Mouse (Mus musculus) layer of hippocampus, postnatal 36 days (tissue): ENCODE measurements around the gene Tm7sf2. TPM values are rescaled to one million over a fixed set of nuclear protein-coding genes. Genes with fewer than 3 reads are reported as not detected.

ENCODE experiments used
- DNase-seq, 2 experiments: peaks; one replicate each; pipeline ENCODE4 v3.0.0; 2022
- total RNA-seq, 2 experiments: library from RNA; stranded (reverse); gene quantifications; 2 replicates each; pipeline ENCODE4 v1.2.3; 2021

The Tm7sf2 gene
- total RNA-seq: 10 to 100 TPM; 26.4 to 34.2 TPM

GRCm38 (mm10) chr19:6067724-6068415, at the start of gene Tm7sf2:
Tm7sf2 (minus strand) TSS chr19:6068373.
- peak; percentile 86 to 87 for DNase-seq

GRCm38 (mm10) chr19:6117346-6117985, 49.3 kb upstream of the Tm7sf2 start:
- DNase-seq: no peak

DNA sequence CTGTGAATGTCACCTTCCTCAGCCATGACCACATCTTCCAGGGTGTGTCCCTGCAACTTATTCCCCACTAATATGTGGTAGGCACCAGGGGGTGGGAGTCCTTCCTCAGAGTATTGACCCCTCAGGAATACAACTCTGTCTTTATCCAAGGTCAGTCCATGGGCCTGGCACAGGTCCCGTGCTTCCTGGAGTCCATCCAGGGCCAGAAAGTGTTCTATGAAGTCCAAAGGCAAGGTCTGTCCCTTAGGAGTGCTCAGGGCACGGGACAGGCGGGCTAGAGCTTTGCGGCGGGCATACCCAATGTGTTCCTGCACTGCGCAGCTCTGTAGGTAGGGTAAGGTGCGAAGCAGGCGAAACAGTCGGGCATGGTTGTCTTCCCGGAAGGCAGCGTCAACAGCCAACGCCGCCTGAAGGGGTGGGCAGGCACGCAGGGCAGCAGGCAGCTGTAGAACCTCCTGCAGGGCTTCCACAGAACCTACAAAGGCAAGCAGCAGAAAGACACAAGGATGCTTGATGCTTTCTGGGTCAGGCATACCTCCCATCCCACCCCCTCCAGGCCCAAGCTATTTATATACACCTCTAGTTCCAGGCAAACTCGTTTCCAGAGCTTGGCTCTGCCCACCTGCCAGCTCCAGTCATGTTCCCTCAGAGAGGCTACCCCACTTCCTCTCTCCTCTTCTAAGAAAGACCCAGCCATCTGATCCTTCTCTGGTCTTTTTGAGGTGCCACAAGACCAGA, 48.1 kb upstream of the Tm7sf2 start:
- DNase-seq: no peak

GRCm38 (mm10) chr19:6113116-6113515, 44.9 kb upstream of the Tm7sf2 start:
- no peak for DNase-seq

- DNase-seq: no peak
Measured at GRCm38 (mm10) chr19:6105586-6105985, 37.4 kb upstream of the Tm7sf2 start, which contains the start of gene Naaladl1. Naaladl1 (plus strand) TSS chr19:6105782.

DNA sequence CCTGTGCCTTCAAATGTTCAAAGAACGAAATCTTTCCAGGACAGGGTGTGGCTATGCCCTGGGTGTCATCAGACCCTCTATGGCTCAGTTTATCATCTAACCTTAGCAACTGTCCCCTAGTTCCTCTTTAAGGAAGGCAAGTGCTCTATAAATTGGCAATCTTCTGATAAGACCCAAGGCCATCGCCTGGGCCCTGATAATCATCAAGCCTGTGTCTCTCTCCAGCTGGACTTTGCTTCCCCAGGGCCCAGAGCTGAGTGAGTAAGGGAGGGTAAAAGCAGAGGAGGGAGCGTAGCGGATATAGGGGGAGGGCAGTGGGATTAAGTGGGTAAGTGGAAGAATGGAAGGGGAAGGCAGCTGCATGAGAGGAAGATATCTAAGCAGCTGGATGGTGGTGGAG, 36.3 kb upstream of the Tm7sf2 start:
- no peak for DNase-seq

DNA sequence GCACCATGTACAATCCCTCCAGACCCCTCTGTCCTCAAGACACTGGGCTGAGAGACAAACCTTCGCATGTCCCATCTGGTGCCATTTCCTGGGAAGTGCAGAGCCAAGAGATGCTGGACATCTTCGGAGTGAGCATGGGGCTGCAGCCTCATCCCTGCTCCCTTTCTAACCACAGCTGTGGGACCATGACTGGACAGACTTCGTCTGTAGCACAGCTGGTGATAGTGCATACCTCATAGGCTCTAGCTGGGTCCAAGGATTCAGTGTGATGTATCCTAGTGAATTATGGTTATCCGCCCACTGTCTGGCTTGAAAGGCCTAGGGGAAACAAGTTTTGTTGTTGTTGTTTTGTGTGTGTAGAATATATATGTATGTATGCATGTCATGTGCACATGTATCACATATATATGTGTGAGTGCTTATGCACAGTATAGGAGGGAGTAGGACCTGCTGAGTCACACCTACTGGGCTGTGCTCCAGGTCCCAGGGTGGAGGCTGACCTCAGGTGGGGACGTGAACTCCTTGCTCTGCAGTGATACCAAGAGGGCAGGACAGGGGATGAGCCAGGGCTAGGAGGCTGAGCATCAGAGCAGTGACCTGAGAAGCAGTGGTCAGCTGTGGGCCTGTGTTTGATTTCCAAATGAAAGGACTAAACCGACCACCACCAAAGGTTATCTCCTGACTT, 34.1 kb upstream of the Tm7sf2 start:
- no peak for DNase-seq

DNA sequence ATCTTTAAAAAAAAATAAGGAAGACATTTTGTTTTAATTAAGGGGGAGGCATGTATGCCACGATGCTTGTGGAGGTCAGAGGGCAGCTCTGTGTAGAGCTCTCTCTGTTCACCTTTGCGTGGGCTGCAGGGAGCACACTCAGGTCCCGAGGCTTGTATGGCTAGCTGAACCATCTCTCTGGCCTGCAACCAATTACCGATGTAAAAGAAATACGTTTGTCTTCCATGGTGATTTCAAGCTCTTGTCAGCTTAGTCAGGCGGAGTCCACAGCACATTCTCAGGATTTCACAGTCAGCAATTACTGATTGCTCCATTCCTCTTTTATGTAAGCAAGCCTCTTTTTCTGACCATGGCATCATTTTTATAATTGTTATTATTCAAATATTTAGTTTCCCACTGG, 33.0 kb upstream of the Tm7sf2 start:
- DNase-seq: no peak

GRCm38 (mm10) chr19:6097847-6098246, 29.7 kb upstream of the Tm7sf2 start:
- DNase-seq: no peak

GRCm38 (mm10) chr19:6094119-6094518, 25.9 kb upstream of the Tm7sf2 start, which contains the start of gene AC131692.1:
AC131692.1 (plus strand) TSS chr19:6094419.
- no peak for DNase-seq

GRCm38 (mm10) chr19:6088841-6089240, 20.7 kb upstream of the Tm7sf2 start:
- DNase-seq: no peak

DNA sequence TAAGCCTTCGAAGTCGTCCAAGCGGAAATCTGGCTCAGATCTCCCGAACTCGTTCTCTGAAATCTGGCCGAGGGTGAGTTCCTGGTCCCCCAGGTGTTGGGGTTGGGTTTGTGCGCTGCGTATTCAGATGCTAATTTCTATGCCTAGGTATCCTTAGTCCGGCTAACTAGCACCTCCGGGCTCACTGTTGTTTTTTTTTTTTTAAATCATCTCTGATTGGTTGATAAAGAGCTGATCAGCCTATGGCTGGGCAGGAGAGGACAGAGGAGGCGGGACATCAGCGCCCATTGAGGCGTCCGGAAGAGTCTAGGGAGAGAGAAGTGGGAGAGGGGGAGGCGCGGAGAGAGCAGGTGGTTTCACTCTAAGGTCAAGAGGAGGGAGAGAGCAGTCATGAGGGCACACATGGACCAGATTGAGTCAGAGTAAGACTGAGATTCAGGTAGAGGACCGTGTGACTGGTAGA, 17.3 kb upstream of the Tm7sf2 start:
- peak in 1 of 2 experiments; percentile 5 for DNase-seq

DNA sequence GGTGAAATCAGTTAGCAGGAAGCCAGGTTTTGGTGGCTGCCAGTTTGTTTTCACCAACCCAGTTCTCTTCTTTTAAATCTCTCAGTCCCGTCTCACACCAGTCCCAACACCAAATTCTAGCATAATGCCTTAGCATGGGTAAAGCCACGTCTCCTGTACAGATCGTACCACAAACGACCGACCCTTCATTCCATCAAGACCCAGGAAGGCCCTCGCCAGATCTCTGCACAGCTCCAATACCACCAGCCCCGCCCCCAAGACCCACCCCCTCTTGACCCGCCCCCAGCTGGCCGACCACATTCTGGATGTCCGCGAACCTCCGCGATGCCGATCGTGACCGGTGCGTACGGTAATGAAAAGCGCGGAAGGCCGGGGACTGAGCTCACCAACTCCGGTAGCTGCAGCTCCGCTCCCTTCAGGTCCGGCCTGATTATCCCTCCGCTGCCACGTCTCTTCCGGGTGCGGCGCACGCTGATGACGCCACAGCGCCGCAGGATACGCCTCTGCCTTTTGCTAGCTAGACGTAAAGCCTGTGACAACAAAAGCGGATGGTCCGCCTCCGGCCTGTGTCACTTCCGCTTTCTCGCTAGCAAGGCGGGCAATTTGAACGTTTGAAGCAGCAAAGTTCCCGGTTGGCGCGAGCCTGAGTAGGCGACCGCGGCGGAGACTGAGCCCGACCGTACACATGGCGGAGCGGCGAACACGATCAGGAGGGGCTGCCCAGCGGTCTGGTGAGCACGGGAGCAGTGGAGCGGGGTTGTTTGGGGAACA, 16.5 kb upstream of the Tm7sf2 start, which contains the start of the genes Zfpl1 and Cdca5:
Zfpl1 (minus strand) TSS at position 479 of the 771 bp plus-strand sequence.
Cdca5 (plus strand) TSS at position 506 of the 771 bp plus-strand sequence.
- DNase-seq: peak; percentile 96

- peak in 1 of 2 experiments; percentile 4 for DNase-seq
Measured at GRCm38 (mm10) chr19:6082156-6082555, 14.0 kb upstream of the Tm7sf2 start, which contains the start of gene Gm28374. Gm28374 (minus strand) TSS chr19:6082256.

- no peak for DNase-seq
Measured at GRCm38 (mm10) chr19:6079983-6080480, 11.9 kb upstream of the Tm7sf2 start, which contains the start of gene Tmem262. Tmem262 (plus strand) TSS chr19:6080033.

DNA sequence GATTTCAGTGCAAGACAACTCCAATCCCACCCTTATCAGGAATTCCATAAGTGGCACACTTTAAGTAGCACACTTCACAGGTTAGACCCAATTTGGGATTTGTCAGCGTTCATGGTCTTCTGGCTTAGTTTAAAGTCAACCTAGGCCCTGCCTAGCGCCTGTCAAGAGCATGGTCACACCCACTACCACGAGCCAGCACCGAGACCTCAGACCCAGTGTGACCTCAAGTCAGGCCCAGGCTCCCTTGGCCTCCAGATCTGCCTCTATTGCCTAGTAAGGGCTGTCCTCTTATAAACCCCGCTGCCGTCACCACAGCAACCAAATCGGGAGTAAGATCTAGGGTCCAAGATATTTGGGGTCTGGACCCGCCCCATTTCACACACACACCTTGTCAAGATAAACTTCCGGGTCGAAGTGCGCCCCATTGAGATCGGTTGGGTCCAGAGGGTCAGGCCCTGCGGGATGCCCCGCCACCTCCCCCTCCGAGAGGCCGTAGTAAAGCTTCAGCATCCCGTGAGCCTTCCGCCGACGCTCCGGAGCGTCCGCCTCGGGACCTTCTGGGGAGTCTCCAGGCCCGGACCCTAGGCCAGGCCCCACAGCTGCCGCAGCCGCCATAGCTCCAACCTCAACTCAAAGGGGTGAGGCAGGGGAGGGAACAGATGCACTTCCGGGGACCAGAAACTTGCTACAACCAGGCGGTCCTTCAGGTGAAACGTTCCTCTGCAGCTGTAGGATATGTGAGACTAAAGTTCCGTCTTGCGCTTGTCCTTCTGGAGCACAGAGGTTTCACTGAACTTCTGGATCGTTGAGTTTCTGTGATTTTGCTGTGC, 8.6 kb upstream of the Tm7sf2 start, which contains the start of gene Vps51:
Vps51 (minus strand) TSS at position 668 of the 830 bp plus-strand sequence.
- peak; percentile 79 to 83 for DNase-seq

DNA sequence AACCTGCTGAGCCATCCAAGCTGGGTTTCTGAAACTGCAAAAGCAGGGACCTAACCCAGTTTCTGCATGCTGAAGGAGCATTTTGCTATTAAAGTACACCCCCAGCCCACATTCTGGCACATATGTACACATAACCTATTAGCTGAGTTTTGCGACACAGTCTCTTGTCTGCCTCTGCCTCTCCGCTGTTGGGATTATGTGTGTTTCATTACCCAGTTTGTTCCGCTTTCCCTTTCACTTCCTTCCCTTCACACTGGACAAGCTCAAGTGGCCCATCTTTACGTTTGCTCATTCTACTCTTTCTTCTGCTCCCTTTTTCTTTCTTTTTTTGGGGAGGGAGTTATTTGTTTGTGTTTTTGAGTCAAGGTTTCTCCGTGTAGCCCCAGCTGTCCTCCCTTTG, 5.7 kb upstream of the Tm7sf2 start:
- no peak for DNase-seq

GRCm38 (mm10) chr19:6071261-6071660, 3.1 kb upstream of the Tm7sf2 start:
- no peak for DNase-seq

DNA sequence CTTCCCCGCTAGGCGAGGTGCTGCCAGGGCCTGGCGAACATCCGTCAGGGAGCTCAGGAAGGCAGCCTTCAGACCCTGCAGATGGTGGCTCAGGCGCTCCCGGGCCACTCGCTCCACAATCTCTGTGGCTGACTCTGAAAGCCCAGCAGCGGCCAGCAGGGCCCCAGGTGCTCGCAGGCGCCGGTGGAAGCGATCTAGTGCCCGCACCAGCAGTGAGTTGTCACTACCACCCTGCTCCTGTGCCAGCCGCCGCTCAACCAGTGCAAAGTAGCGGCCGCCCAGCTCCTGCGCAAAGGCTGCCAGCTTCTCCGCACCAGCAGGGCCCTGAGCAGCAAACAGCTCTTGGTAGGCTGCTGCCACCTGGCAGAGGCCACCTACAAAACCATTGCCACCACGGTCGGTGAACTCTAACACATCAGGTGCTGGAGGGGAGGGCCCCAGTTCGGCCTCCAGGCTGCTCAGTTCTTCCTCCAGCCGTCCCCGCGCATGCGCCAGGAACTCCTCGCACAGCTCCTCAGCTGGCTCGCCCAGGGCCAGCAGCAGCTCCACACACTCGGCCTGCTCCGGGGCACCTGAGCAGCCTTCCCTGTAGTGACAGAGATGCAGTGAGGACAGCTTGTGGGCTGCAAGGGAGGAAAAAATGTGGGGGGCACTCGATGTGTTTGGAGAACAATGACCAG, 2.5 kb upstream of the Tm7sf2 start:
- DNase-seq: no peak
